Mouse (Mus musculus) brain, embryonic 14.5 days (tissue): ENCODE results near the gene Tns3. TPM values are rescaled to one million over a fixed set of nuclear protein-coding genes. Genes with fewer than 3 reads are reported as not detected.

Source experiments
- DNase-seq: peaks from one replicate; pipeline ENCODE4 v3.0.0-alpha.2; 2011; ENCODE audit warnings: low read depth
- CTCF ChIP-seq: fragments of 200-500 bp; IDR thresholded peaks from 2 replicates; pipeline ENCODE4 v1.5.1; 2012; ENCODE audit warnings: inconsistent platforms, mild to moderate bottlenecking, moderate library complexity, borderline replicate concordance; ENCODE audit not compliant: insufficient read depth, insufficient read length; ENCODE audit errors: extremely low read depth
- POLR2A ChIP-seq: fragments of 200-500 bp; IDR thresholded peaks from 2 replicates; pipeline ENCODE4 v1.6.1; 2012; ENCODE audit warnings: mild to moderate bottlenecking, inconsistent platforms, borderline replicate concordance; ENCODE audit not compliant: poor library complexity, insufficient read depth, insufficient read length, severe bottlenecking; ENCODE audit errors: extremely low read depth
- polyA plus RNA-seq: library from polyadenylated mRNA; depleted of rRNA; stranded (reverse); fragments of >200 nt; gene quantifications from 2 replicates; pipeline ENCODE4 v1.2.3, GENCODE M21; 2012; rRNA removed

Tns3 gene
- polyA plus RNA-seq: 7.3 and 12.1 TPM in 2 replicates

DNA sequence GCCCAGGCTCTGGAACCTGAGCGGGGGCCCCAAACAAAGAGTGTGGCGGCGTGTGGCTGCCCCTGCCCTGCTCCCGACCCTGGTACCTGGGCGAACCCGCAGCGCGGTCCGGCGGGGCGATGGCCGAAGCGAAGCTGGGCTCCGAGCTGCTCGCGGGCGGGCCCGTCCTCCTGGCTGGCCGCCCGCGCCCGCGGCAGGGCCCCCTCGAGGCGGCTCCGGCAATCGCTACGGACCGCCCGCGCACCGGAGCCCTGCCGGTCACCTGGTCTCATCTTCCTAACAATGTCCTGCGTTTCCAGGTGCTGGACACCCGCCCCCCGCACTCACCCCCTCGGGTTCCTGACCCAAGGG lies at the start of gene Tns3:
Gene Tns3, minus strand, starts transcription at position 143 of the 351 bp plus-strand sequence.
- DNase-seq: peak; percentile 52
- TF ChIP-seq CTCF (peak; percentile 27; the same call in 1 of the 2 replicates), POLR2A (0 out of 2 replicates have a peak, but pooled peaks have one; percentile 41)

DNA sequence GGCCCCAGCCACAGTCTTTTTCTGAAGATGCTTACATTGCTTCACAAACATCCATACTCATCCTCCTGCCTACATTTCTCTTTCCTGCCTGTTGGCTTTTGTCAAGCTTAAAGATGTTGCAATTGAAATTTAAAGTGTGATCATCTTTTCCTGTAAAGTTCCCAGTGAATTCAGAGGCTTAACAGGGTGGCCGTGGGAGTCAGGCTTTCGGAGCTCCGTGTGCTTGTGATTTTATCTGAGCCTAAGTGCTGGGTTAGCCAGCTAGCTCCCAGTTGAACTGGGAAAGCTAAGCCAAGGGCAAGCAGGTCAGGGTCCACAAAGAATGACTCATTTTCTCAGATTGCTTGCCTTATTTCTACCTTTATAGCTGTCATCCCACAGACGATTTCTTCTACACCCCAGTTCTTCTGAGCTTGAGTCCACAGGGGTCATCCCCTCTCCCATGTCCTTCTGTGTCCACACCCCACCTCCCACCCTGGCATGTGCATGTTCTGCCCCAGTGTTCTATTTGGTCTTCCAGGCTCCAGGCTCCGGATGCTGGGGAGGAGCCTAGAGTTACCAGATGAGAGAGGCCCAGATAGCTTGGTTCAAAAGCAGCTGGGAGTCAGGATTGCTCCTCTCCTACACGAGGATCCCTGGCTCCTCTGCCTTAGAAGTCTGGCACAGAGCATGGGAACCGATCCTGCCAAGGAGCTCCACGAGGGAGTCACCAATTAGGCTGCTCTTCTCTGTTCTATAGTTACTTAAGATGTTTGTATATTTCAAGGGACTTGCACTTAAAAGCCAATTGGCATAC lies 42.1 kb upstream of the Tns3 start:
- peak; percentile 44 for DNase-seq
- no peak for TF ChIP-seq CTCF
- TF ChIP-seq POLR2A: no peak

DNA sequence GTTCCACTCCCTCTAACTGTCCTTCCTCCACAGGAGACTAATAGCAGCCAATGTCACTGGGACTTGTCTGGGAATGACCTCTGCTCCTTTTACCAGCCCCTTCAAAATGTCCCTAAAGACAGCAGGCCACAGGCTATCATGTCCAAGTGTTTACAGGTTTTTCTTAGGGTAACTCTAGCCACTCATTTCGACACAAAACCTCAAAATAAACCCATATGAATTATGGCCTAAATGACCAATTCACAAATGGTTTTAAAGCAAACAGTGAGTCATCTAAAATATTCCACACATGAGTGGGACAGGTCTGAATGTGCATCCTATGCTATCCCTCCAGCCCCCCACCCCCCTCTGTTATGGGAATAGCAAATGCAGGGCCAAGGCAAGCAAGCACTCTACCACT lies 40.8 kb upstream of the Tns3 start:
- DNase-seq: no peak
- TF ChIP-seq CTCF: no peak
- TF ChIP-seq POLR2A: no peak

- DNase-seq: no peak
- TF ChIP-seq POLR2A: no peak
- no peak for TF ChIP-seq CTCF
These were observed 39.5 kb upstream of the Tns3 start for GRCm38 (mm10) chr11:8703876-8704275.

DNA sequence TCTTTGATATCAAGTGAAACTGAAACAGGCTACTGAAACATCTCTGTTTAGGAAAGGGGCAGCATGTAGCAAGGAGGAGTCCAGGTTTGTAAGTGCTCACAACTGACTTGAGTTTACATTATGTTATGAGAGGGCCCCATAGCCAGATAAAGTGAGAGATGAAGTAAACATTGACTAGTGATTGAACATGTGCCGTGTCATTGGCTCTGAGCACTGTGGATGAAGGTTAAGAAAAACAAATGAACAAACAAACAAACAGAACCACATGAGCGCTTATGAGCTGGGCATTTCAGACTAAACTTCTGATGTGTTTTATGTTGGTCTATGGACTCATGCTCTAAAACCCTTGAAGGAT lies 38.2 kb upstream of the Tns3 start:
- no peak for DNase-seq
- TF ChIP-seq POLR2A: no peak
- no peak for TF ChIP-seq CTCF

- TF ChIP-seq CTCF: no peak
- no peak for TF ChIP-seq POLR2A
- no peak for DNase-seq
These were observed 37.7 kb upstream of the Tns3 start for GRCm38 (mm10) chr11:8701845-8702531.

GRCm38 (mm10) chr11:8701400-8701799 lies 37.1 kb upstream of the Tns3 start:
- no peak for TF ChIP-seq POLR2A
- no peak for TF ChIP-seq CTCF
- no peak for DNase-seq

DNA sequence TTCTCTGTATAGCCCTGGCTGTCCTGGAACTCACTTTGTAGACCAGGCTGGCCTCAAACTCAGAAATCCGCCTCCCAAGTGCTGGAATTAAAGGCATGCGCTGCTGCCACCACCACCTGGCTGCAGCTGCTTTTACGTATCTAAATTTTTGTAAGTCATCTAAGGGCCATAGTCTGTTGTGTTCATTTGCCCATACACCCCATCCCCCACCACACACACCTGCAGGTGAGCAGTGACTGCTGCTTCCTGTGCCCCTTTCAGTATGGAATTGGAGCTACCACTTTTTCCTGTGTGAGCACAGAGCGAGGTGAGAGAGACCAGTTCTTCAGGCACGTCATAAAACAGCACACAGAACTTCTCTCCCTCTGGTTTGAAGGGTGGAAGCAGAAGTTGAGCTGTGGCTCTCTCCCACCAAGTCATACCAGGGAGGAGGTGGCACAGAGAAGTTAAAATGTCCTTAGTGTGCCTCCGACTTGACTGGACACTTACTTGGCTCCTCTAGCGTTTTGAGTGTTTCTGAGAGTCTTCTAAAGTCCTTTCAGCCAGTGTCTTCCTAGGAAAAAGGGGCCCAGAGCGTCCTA lies 36.4 kb upstream of the Tns3 start:
- no peak for TF ChIP-seq POLR2A
- no peak for TF ChIP-seq CTCF
- DNase-seq: no peak

DNA sequence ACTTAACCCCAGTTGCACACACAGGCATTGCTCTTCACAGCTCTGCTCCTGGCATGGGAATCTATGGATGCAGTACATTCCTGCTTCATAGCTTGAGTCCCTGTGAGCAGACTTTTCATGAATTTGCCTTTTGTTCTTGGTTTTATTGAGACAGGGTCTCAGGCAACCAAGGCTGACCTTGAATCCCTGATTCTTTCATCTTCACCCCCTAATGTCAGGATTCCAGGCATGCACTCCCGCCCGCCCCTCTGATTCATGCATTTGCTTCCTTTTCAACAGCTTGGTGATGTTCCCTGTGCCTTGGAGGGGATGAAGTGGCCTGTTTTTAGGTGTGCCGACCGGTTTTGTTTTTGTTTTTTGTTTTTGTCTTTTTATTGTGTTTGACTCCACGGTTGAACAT lies 35.4 kb upstream of the Tns3 start:
- TF ChIP-seq POLR2A (no peak), CTCF (no peak)
- peak; percentile 6 for DNase-seq

DNA sequence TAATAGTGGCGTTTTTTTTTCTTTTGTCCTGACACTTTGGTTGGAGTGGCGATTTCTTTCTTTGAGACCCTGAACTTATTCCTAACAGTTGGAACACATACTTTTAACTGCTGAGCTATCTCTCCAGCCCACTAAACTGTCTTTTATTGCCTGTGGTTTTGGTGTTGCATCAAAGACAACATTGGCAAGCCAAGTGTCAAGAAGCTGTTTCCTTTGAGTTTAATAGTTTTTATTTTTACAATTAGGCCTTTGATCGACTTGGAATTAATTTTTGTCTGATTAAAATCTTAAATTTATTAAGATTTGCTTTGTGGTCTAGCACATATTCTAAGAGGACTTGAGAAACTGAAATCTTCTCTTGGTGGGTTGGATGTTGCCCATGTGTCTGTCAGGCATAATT lies 33.3 kb upstream of the Tns3 start:
- no peak for DNase-seq
- TF ChIP-seq POLR2A (no peak), CTCF (no peak)

DNA sequence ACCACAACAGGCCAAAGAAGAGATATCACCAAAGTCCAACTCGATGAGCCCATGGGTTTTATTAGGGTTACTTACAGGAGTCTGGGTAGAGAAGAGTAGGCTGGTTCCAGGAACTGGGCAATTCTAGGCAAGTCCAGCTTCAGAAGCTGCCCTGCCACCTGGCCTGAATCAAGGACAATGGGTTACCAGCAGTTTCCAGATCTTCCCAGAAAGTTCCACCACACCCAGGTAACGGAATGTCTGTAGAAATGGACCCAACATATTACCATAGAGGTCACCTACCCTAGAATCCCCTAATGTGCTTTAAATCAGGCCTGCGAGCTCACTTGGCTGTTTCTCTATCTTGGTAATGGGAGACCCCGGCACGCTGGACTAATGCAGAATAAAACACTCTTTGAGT lies 29.8 kb upstream of the Tns3 start:
- TF ChIP-seq POLR2A (no peak), CTCF (no peak)
- no peak for DNase-seq

DNA sequence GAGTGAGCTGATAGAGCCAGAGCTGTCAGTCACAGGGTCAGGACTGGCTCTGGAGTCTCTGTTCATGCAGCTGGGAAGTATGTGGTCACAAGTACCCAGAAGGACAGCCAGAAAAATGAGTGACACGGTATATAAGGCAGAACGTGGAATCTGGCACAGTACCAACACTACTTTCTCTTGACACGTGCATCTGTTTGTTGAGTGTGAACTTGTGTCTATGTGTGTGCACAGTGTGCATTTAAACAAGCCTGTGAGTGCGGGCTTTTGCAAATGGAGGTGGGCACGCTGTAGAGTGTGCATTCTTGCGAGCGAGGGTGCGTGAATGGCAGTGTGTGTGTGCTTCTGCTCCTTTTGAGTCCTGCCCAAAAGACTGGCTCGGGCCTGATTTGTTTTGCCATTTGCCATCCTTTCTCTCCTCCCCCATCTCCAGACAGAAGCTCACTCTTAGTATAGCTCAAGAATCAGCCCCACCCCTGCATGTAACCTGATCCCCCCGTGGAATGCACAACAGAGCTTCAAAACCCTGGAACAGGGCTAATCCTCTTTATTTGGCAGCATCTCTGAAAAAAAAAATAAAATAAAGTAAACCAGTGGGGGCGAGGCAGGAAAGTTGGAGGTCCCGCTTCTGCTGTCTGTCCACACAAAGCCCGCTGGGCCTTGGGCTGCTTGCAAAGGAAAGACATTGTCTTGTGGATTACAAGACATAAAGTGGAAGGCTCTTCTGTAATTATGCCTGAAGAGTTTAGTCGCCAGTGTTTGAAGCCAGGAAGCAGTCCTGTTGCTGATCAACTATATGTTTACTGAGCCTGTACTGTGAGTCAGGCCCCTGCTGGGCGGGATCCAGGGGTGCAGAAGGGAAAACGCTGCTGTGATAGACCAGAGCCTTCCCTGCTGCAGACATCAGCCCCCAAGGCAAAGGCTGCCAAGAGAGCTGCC lies 28.5 kb upstream of the Tns3 start:
- DNase-seq: peak; percentile 94
- TF ChIP-seq CTCF (no peak), POLR2A (no peak)
